Mouse (Mus musculus) mature B cell (primary cell): ENCODE data around the gene Hspa1l.
"Not testable (repeated sequence)": the region's sequence is repeated elsewhere in the genome, so short reads cannot be mapped to it uniquely, and the experiment has no call there.

Experiments used
- in situ Hi-C: fragments of 300-500 bp; cut with MboI; formaldehyde crosslinking; loops from 2 replicates; pipeline ENCODE4 v1.14.3; 2019

Gene Hspa1l

DNA sequence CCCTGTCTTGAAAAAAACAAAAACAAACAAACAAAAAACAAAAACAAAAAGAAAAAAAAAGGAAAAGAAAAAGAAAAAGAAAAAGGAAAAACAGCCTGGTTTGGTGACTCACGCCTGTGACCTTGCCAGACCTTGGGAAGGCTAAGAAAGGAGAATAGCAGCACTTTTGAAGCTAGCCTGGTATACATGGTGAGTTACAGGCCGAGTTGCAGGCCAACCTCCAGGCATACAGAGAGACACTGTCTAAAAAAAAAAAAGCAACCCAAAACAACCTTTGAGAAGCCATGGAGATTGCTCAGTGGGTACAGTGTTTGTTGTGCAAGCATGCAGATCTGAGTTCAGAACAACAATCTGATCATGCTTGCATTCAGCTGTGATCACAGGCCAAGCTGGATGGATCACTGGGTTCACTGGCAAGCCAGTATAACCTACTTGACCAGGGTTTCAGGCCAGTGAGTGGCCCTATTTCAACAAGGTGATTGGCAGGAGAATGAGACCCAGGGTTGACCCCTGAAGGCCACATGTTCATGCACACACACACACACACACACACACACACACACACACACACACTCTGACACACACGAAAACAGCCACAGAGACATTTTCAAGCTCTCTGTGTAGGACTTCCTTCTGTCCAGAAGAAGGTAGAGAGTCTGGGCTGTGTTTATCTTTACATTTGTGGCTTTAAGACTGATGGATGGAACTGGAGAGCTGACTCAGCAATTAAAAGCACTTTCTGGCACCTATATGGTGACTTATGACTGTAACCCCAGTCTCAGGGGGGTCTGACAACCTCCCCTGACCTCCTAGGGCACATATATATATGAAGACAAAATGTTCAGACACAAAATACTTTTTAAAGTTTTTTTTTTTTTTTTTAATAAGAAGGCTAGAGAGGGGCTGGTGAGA lies 3.3 kb downstream of the Hspa1l start:
- in situ Hi-C loops, result no loop called here

DNA sequence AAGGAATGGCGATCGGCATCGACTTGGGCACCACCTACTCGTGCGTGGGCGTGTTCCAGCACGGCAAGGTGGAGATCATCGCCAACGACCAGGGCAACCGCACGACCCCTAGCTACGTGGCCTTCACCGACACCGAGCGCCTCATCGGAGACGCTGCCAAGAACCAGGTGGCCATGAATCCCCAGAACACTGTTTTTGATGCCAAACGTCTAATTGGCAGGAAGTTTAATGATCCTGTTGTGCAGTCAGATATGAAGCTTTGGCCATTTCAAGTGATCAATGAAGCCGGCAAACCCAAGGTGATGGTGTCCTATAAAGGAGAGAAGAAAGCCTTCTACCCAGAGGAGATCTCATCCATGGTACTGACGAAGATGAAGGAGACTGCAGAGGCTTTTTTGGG lies 4.5 kb downstream of the Hspa1l start:
- in situ Hi-C loops, result no loop called here

DNA sequence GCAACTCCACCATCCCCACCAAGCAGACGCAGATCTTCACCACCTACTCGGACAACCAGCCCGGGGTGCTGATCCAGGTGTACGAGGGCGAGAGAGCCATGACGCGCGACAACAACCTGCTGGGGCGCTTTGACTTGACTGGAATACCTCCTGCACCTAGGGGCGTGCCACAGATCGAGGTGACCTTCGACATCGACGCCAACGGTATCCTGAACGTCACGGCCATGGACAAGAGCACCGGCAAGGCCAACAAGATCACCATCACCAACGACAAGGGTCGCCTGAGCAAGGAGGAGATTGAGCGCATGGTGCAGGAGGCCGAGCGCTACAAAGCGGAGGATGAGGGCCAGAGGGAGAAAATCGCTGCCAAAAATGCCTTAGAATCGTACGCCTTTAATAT lies 5.7 kb downstream of the Hspa1l start:
- in situ Hi-C loops, result no loop called here

DNA sequence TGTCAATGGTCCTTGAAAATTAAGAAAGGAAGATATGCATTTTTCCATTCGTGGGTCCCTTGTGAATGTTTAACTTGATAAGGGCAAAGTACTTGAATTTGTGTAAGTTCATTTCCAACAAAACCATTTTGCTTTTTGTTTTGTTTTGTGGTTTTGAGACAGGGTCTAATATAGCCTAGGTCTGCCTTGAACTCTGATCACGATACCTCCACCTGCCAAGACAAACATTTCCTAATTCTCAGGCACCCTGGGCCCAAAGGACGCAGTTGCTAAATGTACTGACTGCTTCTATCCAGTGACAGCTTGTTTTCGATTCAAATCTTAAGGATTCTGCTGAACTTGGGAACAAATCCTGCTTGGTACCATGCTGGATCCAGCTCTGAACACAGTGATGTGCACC lies 7.1 kb downstream of the Hspa1l start:
- in situ Hi-C loops, result no loop called here

DNA sequence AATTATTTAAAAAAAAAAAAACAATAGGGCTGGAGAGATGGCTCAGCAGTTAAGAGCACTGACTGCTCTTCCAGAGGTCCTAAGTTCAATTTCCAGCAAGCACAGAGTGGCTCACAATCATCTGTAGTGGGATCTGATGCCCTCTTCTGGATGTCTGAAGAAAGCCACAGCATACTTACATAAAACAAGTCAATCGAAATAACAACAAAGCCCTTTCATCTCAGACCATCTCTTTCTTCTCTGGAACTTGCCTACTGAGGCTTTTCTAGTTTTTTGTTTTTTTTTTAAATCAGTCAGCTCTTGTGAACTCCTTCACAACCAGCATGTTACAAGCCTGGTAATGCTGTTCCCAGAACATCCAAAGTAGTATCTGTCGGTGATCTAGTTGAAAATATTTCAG lies 8.2 kb downstream of the Hspa1l start:
- in situ Hi-C loops, result no loop called here

DNA sequence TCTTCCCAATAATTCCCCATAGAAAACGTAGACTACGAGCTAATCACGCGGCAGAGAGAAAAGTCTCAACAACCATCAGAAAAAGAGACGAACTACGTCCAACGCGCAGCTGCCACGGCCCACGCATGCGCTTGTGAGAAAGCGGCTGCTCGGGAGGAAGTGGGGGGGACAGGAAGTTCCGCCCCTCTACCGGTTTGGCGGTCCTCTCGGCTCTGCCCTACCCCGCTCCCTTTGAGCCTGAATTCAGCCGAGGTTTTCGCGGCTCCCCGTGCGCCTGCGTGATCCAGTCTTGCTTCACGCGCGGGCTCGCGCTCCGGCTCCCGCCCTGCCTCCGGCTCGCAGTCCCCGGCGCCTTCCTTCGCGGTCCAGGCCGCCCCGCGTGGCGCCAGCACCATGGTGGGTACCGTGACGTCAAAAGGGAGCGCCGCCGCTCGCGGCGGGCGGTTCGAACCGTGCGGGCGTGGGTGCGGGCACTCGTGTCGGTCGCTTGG lies 9.2 kb downstream of the Hspa1l start, which contains the start of gene Lsm2:
Gene Lsm2 (plus strand): TSS at position 173 of the 491 bp plus-strand sequence.
- in situ Hi-C loops, result no loop called here

DNA sequence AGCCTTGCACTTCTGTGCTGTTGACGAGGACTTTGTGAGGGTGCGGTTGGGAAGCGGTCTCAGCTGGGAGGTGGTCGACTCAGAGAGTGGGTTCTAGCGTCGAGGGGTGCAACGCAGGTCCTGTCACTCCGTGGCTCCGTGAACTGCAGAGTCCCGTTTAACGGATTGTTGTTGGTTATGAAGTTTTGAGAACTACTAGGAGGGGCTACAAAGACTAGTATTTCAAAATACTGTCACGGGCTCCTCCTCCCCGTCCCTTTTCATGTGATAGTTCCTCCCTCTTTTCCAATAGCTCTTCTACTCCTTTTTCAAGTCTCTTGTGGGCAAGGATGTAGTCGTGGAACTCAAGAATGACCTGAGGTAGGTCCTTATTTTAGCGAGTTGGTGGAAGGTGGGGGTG lies 9.8 kb downstream of the Hspa1l start:
- in situ Hi-C loops, result no loop called here

DNA sequence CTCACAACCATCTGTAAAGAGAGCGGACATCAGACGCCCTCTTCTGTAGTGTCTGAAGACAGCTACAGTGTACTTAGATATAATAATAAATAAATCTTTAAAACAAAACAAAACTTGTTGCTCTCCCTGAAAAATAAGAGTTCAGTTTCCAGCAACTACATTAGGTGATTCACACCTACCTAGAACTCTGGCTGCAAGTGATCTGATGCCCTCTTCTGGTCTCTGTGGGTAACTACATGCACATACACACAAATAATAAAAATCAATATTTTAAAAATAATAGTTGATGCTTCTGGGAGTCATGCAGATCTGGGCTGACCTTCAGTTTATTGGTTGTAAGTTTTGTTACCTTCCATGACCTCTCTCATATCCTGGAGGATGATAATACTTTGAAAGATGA lies 11.7 kb downstream of the Hspa1l start:
- in situ Hi-C loops, result no loop called here

DNA sequence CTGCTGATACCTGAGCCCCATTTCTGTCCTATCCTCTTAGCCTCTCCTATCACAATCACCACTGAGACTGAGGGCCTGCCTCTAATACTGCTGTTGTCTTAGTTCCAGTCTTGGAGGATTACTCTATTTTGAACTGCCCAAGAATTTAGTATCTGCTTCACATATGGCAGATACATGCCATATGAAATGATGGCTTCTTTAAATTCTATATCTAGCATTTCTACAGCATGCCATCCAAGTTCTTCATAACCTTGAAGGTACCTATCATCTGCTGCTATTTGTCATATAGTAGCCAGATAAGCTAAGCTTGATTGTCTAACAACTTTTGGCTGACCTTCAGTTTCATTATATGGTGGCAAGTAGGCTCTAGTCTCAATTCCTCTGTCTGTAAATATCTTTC lies 22.2 kb downstream of the Hspa1l start:
- in situ Hi-C loops, result no loop called here

DNA sequence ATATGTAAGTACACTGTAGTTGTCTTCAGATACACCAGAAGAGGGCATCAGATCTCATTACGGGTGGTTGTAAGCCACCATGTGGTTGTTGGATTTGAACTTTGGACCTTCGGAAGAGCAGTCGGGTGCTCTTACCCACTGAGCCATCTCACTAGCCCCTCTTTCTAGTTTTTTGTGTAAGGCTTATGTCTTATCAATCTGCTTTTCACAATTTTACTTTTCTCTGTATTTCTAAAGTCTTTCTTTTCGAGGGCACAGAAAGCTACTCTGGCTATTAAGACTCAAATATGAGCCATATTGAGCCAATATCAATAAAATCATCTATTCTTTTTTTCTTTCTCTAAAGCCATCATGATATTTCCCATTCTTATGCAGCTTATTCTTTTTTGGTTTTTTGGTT lies 22.7 kb downstream of the Hspa1l start:
- in situ Hi-C loops, result not testable (repeated sequence)

DNA sequence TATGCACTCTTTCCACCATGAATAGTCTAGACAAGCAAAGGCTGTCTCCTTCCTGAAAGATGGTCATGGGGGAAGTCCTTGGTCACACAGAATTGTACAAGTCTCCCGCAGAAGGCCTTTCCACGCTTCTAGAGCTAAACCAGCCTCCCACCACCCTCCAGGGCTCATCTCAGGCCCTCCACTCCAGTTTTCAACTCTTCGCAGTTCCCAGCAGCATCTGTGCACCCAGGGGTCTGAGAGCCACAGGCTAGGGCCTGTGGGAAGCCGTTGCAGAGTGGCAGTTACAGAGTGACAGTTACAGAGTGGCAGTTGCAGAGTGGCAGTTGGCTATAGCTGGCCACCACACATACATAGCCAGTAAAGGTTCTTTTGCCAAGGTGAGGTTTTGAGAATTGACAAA lies 23.4 kb downstream of the Hspa1l start:
- in situ Hi-C loops, result not testable (repeated sequence)

DNA sequence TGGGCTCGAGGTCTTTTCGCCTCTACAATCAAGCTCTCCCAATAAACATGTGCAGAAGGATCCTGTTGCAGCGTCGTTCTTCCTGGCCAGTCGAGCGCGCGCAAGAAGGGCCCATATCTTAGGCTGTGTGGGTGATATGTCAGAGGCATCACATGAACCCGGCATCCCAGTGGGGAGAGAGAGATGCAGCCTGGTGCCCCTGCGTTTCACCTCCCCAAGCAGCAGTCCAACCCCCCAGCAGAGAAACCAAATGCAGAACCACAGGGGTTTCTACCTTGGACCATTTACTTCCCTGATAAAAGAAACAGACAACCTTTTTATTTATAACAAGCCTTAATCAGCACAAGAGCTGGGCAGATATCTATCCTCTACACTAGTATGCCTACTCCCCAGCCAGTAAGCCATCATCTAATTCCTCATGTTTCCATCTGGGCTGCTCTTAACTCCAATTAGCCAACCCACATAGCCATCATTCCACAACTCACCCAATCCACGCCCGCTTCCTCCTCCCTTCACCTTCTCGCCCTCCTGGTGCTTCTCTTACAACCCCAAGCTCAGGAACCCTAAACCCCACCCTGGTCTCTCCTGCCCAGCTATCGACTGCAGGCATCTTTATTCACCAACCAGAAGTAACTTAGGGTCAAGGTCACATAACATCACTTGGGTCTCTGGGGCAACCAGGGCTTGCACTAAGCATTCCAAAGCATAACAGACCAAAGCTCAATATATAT lies 24.1 kb downstream of the Hspa1l start:
- in situ Hi-C loops, result no loop called here

DNA sequence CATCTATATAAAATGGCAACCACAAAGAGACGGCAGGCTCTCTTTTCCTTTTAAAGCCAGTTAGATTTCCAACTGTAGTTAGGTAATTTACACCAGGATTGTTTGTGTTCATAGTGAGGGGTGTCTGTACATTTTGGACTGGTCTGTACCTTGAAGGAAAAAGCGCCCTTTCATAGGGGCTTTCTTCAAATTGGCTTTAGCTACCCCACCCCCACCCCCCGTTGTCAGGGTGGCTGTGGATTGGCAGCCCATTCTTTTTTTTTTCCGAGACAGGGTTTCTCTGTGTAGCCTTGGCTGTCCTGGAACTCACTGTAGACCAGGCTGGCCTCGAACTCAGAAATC lies 24.6 kb downstream of the Hspa1l start:
- in situ Hi-C loops, result no loop called here

DNA sequence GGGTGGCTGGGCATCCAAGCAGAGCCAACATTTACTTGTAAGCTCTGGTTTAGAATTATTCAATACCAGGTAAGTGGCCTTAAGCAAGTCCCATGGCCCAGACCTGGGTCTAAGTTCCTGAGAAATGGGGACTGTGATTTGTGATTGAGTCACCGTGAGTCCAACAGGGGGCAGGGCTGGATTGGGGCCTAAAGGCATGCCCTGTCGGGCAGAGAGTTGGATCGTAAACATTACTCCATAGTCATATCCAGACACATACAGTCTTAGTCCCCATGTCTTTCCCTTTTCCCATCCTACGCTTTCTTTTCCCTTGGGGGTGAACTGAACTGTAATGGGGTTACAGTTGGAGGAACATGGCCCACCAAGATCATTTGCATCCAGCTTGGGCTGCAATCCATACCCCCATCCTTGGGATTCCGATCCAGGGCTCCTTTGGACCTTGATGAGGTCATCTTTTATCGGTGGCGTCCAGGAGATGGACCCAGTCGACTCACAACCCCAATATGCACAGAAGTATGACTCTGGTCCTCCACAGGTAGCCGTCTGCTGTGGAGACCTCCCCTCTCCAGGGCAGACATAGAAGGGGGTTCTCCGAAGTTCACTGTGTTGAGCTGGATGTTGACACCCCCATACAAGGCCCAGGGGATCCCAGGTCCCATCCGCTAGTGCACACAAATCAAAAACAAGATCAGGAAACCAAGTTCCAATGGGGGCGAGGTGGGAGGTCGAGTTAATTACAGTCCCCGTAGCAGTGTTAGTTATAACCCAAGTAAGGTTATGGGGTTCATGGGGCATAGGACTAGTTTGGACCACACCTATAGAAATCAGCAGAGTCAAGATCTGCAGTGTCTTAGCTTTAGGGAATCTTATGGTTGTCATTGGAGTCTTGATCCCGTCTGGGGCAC lies 26.3 kb downstream of the Hspa1l start:
- in situ Hi-C loops, result no loop called here

DNA sequence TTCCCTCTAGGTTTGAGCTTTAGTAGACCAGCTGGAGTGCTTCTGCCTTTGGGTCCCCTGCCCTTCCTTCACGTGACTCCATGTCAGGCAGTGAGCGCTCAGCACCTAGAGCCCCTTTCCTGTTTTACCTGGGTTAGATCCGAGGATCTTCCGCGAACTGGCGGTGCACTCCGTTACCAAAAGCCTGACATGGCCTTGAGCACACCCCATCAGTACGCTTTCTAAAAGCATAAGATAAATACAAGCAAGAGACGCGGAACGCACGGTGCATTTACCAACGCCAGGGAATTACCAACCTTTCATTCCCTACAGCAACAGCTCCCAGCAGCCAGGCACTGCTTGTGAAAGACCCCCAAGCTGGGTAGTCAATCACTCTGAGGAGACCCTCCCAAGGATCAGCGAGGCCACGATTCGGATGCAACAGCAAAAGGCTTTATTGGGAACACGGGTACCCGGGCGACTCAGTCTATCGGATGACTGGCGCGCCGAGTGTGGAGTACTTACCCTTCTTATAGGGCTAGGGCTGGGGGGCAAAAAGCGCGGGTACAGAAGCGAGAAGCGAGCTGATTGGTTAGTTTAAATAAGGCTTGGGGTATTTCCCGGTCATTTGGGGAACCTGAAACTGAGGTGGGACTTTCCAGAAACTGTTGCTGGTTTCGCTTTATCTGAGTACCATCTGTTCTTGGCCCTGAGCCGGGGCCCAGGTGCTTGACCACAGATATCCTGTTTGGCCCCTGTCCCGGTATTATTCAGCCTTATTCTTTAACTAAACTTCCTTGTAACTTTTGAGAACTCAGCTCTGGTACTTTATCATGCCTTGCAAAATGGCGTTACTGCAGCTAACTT lies 27.6 kb downstream of the Hspa1l start:
- in situ Hi-C loops, result loop anchor here (10.0 kb wide), 1 partner anchor 55 kb away; the partner anchor contains the start of gene Ddah2

DNA sequence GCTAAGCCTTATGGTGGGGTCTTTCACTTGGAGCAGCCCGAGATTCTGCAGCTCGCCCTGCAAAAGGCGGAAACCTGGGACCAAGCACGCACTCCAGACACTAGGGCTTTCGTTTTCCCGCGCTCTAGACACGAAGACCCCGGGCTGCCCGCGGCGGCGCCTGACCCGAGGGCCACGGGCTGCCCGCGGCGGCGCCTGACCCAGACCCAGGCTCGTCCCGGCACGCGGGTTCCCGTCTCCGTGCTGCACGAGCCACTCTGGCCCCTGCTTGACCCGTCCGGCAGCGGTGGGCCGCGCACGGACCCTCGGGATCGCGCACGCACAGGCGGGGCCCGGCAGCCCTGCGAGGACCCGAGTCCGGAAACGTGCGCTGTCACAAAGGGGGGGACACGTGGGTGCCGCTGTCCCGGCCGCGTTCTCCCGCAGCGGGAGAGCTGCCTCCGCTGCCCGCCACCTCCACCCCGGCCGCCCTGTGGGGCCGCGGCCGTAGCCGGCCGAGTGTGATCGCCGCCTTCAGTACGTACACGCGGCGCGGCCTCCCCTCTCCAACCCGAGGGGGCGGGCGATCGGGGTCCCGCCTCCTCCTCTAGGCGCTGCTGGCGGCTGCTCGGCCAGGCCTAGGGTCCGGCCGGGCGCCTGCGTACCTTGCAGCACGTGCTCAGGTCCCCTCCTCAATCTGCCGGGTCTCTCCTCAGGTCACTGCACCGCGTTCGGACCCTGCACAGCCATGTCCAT lies 28.4 kb downstream of the Hspa1l start, which contains the start of gene Vars:
Gene Vars (plus strand): TSS at position 271 of the 735 bp plus-strand sequence.
- in situ Hi-C loops, result loop anchor here (10.0 kb wide), 1 partner anchor 54 kb away; the partner anchor contains the start of gene Ddah2

DNA sequence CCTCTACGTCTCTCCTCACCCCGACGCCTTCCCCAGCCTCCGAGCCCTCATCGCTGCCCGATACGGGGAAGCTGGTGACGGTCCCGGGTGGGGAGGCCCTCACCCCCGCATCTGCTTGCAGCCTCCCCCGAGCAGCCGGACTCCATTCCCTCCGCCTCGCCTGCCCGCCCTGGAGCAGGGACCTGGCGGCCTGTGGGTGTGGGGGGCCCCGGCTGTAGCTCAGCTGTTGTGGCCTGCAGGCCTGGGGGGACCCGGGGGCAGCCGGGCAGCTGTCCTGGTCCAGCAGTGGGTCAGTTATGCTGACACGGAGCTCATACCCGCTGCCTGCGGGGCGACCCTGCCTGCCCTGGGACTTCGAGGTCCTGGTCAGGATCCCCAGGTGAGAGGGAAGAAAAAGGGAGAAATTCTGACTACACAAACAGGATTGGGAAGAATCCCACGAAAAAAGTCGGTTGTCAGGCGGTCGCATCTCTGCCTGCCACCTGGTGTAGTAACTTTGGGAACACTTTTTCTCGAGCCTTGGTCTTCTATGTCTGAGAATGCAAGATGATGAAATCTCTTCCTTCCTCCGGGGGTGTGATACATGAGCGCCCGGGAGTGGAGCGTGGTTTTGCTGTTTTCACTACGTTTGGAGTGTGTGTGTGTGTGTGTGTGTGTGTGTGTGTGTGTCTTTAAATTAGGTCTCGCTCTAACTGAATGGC lies 29.1 kb downstream of the Hspa1l start:
- in situ Hi-C loops, result loop anchor here (10.0 kb wide), 1 partner anchor 53 kb away; the partner anchor contains the start of gene Ddah2

DNA sequence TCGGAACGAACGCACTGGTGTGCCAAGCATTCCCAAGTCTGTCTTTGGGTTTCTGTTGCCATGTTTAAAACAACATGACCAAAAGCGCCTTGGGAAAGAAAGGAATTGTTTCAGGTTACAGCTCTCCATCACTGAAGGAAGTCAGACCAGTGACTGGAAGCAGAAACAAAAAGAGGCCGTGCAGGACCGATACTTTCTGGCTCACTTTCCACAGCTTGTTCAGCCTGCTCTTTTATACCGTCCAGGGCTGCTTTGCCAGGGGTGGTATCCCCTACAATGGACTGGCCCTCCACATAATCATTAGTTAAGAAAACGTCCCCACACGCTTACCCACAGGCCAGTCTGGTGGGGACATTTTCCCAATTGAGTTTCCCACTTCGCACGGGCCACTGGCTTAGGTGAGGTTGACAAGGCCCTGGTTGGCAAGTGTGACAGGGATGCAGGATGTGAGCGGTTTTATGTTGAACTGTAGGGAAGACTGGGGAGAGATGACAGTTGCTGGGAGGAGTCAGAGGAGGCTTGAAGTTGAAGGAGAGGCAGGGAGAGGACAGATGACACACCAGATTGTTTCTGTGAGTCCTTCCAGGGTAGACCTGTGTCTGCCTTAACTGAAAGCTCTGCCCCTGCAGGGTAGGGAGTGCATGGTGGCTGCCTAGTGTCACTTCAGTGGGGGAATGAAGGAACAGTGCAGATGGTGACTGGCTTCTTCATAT lies 29.8 kb downstream of the Hspa1l start:
- in situ Hi-C loops, result loop anchor here (10.0 kb wide), 1 partner anchor 52 kb away; the partner anchor contains the start of gene Ddah2
